Mouse (Mus musculus): ENCODE measurements around the gene Ap4b1.

The Ap4b1 gene

GRCm38 (mm10) chr3:103857036-103857805, 47.9 kb downstream of the Ap4b1 start:
- DNase-seq, result no peak

DNA sequence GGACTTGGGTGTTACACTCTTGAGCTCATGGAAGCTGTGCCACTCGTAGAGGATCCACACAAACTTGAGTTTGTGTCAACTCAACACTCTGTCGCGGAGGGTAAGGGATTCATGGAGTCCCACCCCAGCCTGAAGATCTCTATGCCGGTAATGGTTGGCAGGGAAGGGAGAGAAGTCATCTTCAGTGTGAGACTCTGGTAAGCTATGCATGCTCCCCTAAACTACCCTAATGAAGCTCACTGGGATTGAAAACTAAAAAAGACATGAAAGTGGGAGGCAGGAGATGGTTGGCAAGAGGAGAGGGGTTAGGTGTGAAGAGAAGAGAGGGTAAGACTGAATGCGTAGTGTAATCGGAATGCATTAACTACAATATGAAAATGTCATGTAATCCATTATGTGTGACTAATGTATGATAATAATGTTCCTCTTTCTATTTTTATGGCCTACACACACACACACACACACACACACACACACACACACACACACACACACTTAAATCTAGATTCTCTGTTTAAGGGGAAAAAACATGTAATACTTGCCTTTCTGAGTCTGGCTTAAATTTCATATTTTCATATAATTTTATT, 48.8 kb downstream of the Ap4b1 start:
- no peak for DNase-seq

DNA sequence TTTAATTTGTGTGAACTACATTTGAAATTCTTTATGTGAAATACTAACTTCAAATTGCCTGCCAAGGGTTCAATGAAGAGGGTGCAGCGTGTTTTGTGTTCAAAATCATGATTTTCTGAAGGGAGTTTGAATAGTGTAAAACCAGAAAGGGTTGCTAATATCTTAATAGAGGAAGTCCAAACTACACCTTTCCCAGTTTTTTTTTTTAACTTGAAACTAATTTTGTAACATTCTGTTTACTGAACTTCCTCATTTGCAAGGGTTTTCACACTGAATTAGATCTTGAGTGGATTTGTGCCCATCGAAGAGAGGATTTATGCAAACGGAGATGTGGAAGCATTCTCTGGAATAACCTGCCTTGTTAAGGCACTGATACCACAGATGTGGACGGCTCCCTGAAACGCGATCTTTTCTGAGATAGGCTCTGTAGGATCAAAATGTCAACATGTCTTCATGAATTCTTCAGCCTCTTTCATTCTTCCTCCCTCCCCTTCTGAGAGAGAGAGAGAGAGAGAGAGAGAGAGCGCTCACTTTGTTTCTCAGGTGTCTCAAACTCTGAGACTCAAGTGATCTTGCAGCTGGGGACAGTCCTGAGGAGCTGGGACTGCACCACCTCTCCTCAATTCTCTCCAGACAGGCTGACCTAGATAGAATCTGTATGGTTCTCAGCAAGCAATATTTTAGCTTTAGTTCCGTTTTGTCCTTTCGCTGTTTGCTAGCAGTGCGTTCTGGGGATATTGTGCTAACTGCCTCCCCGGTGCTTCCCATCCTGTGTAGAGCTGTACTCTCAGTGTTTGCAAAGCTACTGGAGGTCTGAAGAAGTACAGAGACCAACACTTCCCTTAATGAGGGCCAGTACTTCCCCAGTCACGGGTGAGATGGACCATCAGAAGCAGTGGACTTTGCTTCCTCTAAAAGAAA, 49.8 kb downstream of the Ap4b1 start, which contains the start of gene Ptpn22:
TSS of gene Ptpn22 (plus strand) at position 915 of the 921 bp plus-strand sequence.
- peak; percentile 63 for DNase-seq

- DNase-seq, result peak; percentile 81
Observed at GRCm38 (mm10) chr3:103859851-103860391, 50.6 kb downstream of the Ap4b1 start.

- no peak for DNase-seq
Observed at GRCm38 (mm10) chr3:103862721-103863220, 53.5 kb downstream of the Ap4b1 start.

DNA sequence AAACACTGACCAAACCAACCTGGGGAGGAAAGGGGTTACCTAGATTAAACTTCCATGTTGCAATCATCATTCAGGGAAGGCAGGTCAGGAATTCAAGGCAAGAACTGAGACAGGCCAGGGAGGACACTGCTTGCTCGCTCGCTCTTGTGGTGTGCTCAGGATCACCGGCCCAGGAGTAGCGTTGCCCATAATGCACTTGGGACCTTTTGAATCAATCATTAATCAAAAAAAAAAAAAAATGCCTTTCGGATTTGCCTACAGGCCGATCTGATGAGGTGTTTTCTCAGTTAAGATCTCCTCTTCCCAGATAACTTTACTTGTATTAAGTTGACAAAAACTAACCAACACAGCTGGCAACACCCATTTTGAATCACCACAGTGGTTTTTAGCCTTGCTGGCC, 54.9 kb downstream of the Ap4b1 start:
- no peak for DNase-seq

GRCm38 (mm10) chr3:103867424-103867971, 58.2 kb downstream of the Ap4b1 start:
- DNase-seq, result no peak

- no peak for DNase-seq
Observed at GRCm38 (mm10) chr3:103868008-103868407, 58.7 kb downstream of the Ap4b1 start.
